Mouse (Mus musculus) gastrocnemius, postnatal 36 days (tissue): ENCODE data around the gene Elmo3. TPM values are rescaled to one million over a fixed set of nuclear protein-coding genes. Genes with fewer than 3 reads are reported as not detected.

Source experiments
- DNase-seq, 2 experiments: peaks; one replicate each; pipeline ENCODE4 v3.0.0; 2022
- intact Hi-C: fragments of 180-260 bp; cut with DNase I; formaldehyde crosslinking; loops from one replicate; pipeline ENCODE4 v1.15.1; 2025
- total RNA-seq, 2 experiments: library from RNA; stranded (reverse); gene quantifications; 2 replicates each; pipeline ENCODE4 v1.2.3; 2021

Elmo3 gene
- total RNA-seq, 2 experiments from 2014 or later = 0.66 to 0.94 TPM

- DNase-seq = no peak
- intact Hi-C loops = no loop called here
These were observed 10.1 kb upstream of the Elmo3 start for GRCm38 (mm10) chr8:105295256-105295655.

- intact Hi-C loops = no loop called here
- no peak for DNase-seq
These were observed 9.4 kb upstream of the Elmo3 start, which contains the start of gene Exoc3l for GRCm38 (mm10) chr8:105295895-105296573. Exoc3l (minus strand) TSS chr8:105296101.

- intact Hi-C loops = no loop called here
These were observed 7.7 kb upstream of the Elmo3 start, which contains the start of gene E2f4 for GRCm38 (mm10) chr8:105297511-105298192. E2f4 (plus strand) TSS chr8:105297663.

GRCm38 (mm10) chr8:105298351-105299252 lies 6.8 kb upstream of the Elmo3 start:
- intact Hi-C loops = no loop called here
- no peak for DNase-seq

More at GRCm38 (mm10) chr8:105297511-105298192, 7.7 kb upstream of the Elmo3 start, which contains the start of gene E2f4:
- DNase-seq = peak; percentile 83 to 88

GRCm38 (mm10) chr8:105299962-105300361 lies 5.4 kb upstream of the Elmo3 start:
- intact Hi-C loops = no loop called here
- DNase-seq = no peak

GRCm38 (mm10) chr8:105303396-105303795 lies 2.0 kb upstream of the Elmo3 start:
- no peak for DNase-seq
- intact Hi-C loops = no loop called here

GRCm38 (mm10) chr8:105303874-105304273 lies 1.5 kb upstream of the Elmo3 start:
- intact Hi-C loops = no loop called here

GRCm38 (mm10) chr8:105304325-105305210 lies 833 bp upstream of the Elmo3 start:
- no peak for DNase-seq
- intact Hi-C loops = no loop called here

More at GRCm38 (mm10) chr8:105303874-105304273, 1.5 kb upstream of the Elmo3 start:
- DNase-seq = no peak

GRCm38 (mm10) chr8:105306146-105306691 lies 818 bp downstream of the Elmo3 start:
- intact Hi-C loops = no loop called here
- DNase-seq = no peak

GRCm38 (mm10) chr8:105307670-105308069 lies 2.3 kb downstream of the Elmo3 start:
- intact Hi-C loops = no loop called here
- DNase-seq = no peak

- intact Hi-C loops = no loop called here
These were observed 3.0 kb downstream of the Elmo3 start for GRCm38 (mm10) chr8:105308428-105308827.

GRCm38 (mm10) chr8:105309142-105309847 lies 3.9 kb downstream of the Elmo3 start:
- intact Hi-C loops = no loop called here
- DNase-seq = no peak

More at GRCm38 (mm10) chr8:105308428-105308827, 3.0 kb downstream of the Elmo3 start:
- no peak for DNase-seq

GRCm38 (mm10) chr8:105310118-105310517 lies 4.7 kb downstream of the Elmo3 start:
- DNase-seq = no peak
- intact Hi-C loops = no loop called here

GRCm38 (mm10) chr8:105311718-105312117 lies 6.3 kb downstream of the Elmo3 start:
- intact Hi-C loops = no loop called here
- DNase-seq = no peak

GRCm38 (mm10) chr8:105312891-105313481 lies 7.6 kb downstream of the Elmo3 start:
- no peak for DNase-seq
- intact Hi-C loops = no loop called here

- no peak for DNase-seq
- intact Hi-C loops = no loop called here
These were observed 8.4 kb downstream of the Elmo3 start for GRCm38 (mm10) chr8:105313622-105314402.

GRCm38 (mm10) chr8:105315073-105315769 lies 9.8 kb downstream of the Elmo3 start:
- intact Hi-C loops = no loop called here
- no peak for DNase-seq
